Mouse (Mus musculus): Measurements from ENCODE around the gene Gm20388. TPM values are rescaled to one million over a fixed set of nuclear protein-coding genes. Genes with fewer than 3 reads are reported as not detected.

The Gm20388 gene
- total and polyA plus RNA-seq, 2 experiments from 2014 or later = 17.3 TPM; not detected in 1

DNA sequence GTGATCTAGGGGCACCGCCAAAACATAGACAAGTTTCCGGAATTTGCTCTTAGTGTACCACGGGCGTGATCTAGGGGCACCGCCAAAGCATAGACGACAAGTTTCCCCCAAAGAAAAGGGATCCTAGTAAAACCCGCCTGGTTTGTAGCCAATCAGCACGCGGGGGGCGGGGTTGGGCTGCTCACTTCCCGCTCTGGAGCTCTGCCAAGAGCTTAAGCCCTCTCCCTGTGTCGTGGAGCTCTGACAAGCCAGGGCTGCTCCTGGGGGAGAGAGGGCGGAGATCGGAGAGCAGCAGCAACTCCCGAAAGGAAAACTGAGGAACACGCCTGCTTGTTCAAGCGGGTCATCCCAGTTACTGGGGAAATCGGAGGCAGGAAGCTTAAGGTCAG, 2037.1 kb downstream of the Gm20388 start:
- peak overlapping the region; percentile 66 for H3K4me2 ChIP-seq (ENCODE audit: low read depth, low read length)
- no peaks in the 10 kb centered on the region for H3K27me3 ChIP-seq (ENCODE audit: control insufficient read depth, insufficient read depth, low read length)
- H3K36me3 ChIP-seq (replicated peaks; ENCODE audit: control insufficient read depth, insufficient read depth, low read length) = 0 out of 2 replicates have a peak, but pooled peaks cover 2% of the 10 kb centered on the region
- peak overlapping the region; percentile 40 for H3K4me3 ChIP-seq (ENCODE audit: low read depth, low read length)
- peak overlapping the region; percentile 79 for H3K27ac ChIP-seq (ENCODE audit: low read depth)
- DNase-seq (ENCODE audit: low spot score) = peak; percentile 95
- H3K9me3 ChIP-seq (replicated peaks; ENCODE audit: control insufficient read depth, low read length) = no peaks in the 10 kb centered on the region
- ATAC-seq (ENCODE audit: insufficient read depth, low read depth) = peak; percentile 12; the same call in 1 of the 2 replicates
- H3K4me1 ChIP-seq (ENCODE audit: control insufficient read depth, insufficient read depth) = peaks cover 21% of the 10 kb centered on the region
- no peak for TF ChIP-seq CTCF (IDR thresholded peaks at IDR 0.05; ENCODE audit: low read depth)
- TF ChIP-seq EP300 (IDR thresholded peaks at IDR 0.05; ENCODE audit: low read depth) = peak; percentile 66; the same call in 1 of the 2 replicates
- under 1% methylated on average over 18 of the region's 18 CpGs for WGBS
- peak overlapping the region; percentile 51 for H3K9ac ChIP-seq (replicated peaks; ENCODE audit: low read depth, low read length)

DNA sequence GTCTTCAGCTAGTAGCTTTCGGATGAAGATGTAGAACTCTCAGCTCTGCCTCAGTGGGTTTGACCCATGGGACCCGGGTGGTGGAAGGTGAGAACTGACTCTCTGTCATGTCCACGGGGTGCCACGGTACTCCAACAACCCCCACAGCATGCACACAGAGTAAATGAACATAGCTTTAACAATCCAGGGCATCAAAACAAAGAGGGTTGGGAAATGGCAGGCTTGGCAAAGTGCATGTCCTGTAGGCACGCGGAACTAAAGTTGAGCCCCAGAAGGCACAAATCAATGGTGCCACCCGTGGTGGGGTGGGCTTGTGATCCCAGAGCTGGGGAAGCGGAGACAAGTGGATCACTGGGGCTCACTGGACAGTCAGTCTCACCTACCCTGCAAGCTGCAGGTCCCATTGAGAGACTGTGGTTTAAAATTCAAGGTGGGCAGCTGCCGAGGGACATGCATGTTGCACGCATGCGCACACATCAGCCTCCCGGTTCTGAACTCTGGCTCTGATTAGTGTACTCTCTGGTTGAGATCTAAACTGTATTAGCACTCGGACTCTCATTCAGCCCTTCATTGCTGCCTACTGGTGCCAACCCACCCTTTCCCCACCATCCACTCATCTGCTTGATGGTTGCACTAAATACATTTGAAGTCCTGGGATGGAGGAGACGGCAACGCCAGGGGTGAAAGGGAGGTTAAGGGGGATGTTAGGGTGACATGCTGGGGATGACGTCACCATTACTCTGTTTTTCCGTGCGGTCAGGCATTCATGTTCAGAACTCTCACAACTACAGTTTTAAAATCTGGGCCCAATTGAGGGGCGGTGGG, 2037.9 kb downstream of the Gm20388 start:
- TF ChIP-seq EP300 (IDR thresholded peaks at IDR 0.05; ENCODE audit: low read depth) = no peak
- no peak for TF ChIP-seq CTCF (IDR thresholded peaks at IDR 0.05; ENCODE audit: low read depth)
- WGBS = 44% methylated on average over 19 of the region's 19 CpGs
- DNase-seq (ENCODE audit: low spot score) (no peak), ATAC-seq (ENCODE audit: insufficient read depth, low read depth) (no peak)
- Histone ChIP-seq H3K9me3 (replicated peaks; ENCODE audit: control insufficient read depth, low read length) (no peaks in the 10 kb centered on the region), H3K4me2 (ENCODE audit: low read depth, low read length) (peak overlapping the region; percentile 66), H3K9ac (replicated peaks; ENCODE audit: low read depth, low read length) (peak overlapping the region; percentile 51), H3K36me3 (replicated peaks; ENCODE audit: control insufficient read depth, insufficient read depth, low read length) (peaks cover 10% of the 10 kb centered on the region; the same call in 1 of the 2 replicates), H3K27ac (ENCODE audit: low read depth) (peak overlapping the region; percentile 79), H3K4me3 (ENCODE audit: low read depth, low read length) (peak overlapping the region; percentile 40), H3K4me1 (ENCODE audit: control insufficient read depth, insufficient read depth) (peaks cover 21% of the 10 kb centered on the region), H3K27me3 (ENCODE audit: control insufficient read depth, insufficient read depth, low read length) (no peaks in the 10 kb centered on the region)

GRCm38 (mm10) chr8:121949222-121949800, 2038.7 kb downstream of the Gm20388 start, which contains the start of gene Banp:
Banp (plus strand) TSS chr8:121949750.
- ATAC-seq (ENCODE audit: insufficient read depth, low read depth) (no peak), DNase-seq (ENCODE audit: low spot score) (no peak)
- no peaks in the 10 kb centered on the region for H3K9me3 ChIP-seq (replicated peaks; ENCODE audit: control insufficient read depth, low read length)
- 48% methylated on average over 6 of the region's 6 CpGs for WGBS
- TF ChIP-seq CTCF (IDR thresholded peaks at IDR 0.05; ENCODE audit: low read depth) (no peak), EP300 (IDR thresholded peaks at IDR 0.05; ENCODE audit: low read depth) (no peak)
- H3K9ac ChIP-seq (replicated peaks; ENCODE audit: low read depth, low read length) = peak within 1 kb of the TSS; percentile 97
- peak within 1 kb of the TSS; percentile 75 for H3K4me3 ChIP-seq (ENCODE audit: low read depth, low read length)
- no peaks in the 10 kb centered on the region for H3K27me3 ChIP-seq (ENCODE audit: control insufficient read depth, insufficient read depth, low read length)
- H3K4me2 ChIP-seq (ENCODE audit: low read depth, low read length) = peak within 1 kb of the TSS; percentile 68
- peak within 1 kb of the TSS; percentile 99 for H3K27ac ChIP-seq (ENCODE audit: low read depth)
- H3K4me1 ChIP-seq (ENCODE audit: control insufficient read depth, insufficient read depth) = peaks cover 21% of the 10 kb centered on the region
- peaks cover 14% of the 10 kb centered on the region for H3K36me3 ChIP-seq (replicated peaks; ENCODE audit: control insufficient read depth, insufficient read depth, low read length)

GRCm38 (mm10) chr8:121949941-121950748, 2039.5 kb downstream of the Gm20388 start:
- peak overlapping the region; percentile 68 for H3K4me2 ChIP-seq (ENCODE audit: low read depth, low read length)
- peaks cover 17% of the 10 kb centered on the region for H3K36me3 ChIP-seq (replicated peaks; ENCODE audit: control insufficient read depth, insufficient read depth, low read length)
- TF ChIP-seq CTCF (IDR thresholded peaks at IDR 0.05; ENCODE audit: low read depth) (0 out of 2 replicates have a peak, but pooled peaks have one; percentile 3), EP300 (IDR thresholded peaks at IDR 0.05; ENCODE audit: low read depth) (no peak)
- peak overlapping the region; percentile 75 for H3K4me3 ChIP-seq (ENCODE audit: low read depth, low read length)
- H3K27me3 ChIP-seq (ENCODE audit: control insufficient read depth, insufficient read depth, low read length) = no peaks in the 10 kb centered on the region
- H3K9ac ChIP-seq (replicated peaks; ENCODE audit: low read depth, low read length) = peak overlapping the region; percentile 97
- no peaks in the 10 kb centered on the region for H3K9me3 ChIP-seq (replicated peaks; ENCODE audit: control insufficient read depth, low read length)
- DNase-seq (ENCODE audit: low spot score) (peak; percentile 99), ATAC-seq (ENCODE audit: insufficient read depth, low read depth) (peak; percentile 91)
- H3K4me1 ChIP-seq (ENCODE audit: control insufficient read depth, insufficient read depth) = peaks cover 21% of the 10 kb centered on the region
- peak overlapping the region; percentile 99 for H3K27ac ChIP-seq (ENCODE audit: low read depth)
- under 1% methylated on average over 57 of the region's 66 CpGs for WGBS
